Mouse (Mus musculus) bone marrow macrophage, adult 2 months (primary cell): ENCODE measurements around the gene Lingo4.

Experiments
- CTCF ChIP-seq: IDR thresholded peaks from 2 replicates; pipeline ENCODE4 v1.5.1; 2012; ENCODE audit warnings: low read depth, mild to moderate bottlenecking, low read length, moderate library complexity
- POLR2A ChIP-seq: IDR thresholded peaks from 2 replicates; pipeline ENCODE4 v1.6.1; 2012; ENCODE audit warnings: mild to moderate bottlenecking, low read depth, low read length, borderline replicate concordance

GRCm38 (mm10) chr3:94412530-94412929 lies 14.2 kb downstream of the Lingo4 start:
- TF ChIP-seq CTCF (no peak), POLR2A (no peak)
